Mouse (Mus musculus) pancreas, adult 10 weeks (tissue): ENCODE results near the gene Olfr482. TPM values are rescaled to one million over a fixed set of nuclear protein-coding genes. Genes with fewer than 3 reads are reported as not detected.

ENCODE experiments used
- polyA plus RNA-seq: library from polyadenylated mRNA; stranded (reverse); fragments of 350-450 nt; fragmentation: Illumina TruSeq; extraction: RNeasy Lipid Tissue Mini Kit (QIAGEN cat#74804); gene quantifications from one replicate; pipeline ENCODE4 v1.2.3, GENCODE M21; 2015; ENCODE audit warnings: low read depth, low replicate concordance; ENCODE audit not compliant: insufficient read depth

Olfr482 gene
- not detected for polyA plus RNA-seq

GRCm38 (mm10) chr7:108097486-108097885 is at the start of gene Olfr482:
Gene Olfr482 (minus strand): TSS chr7:108097586.

GRCm38 (mm10) chr7:108127349-108127748 is 30.0 kb upstream of the Olfr482 start, which contains the start of gene Olfr484:
Gene Olfr484 (minus strand): TSS chr7:108127449.

GRCm38 (mm10) chr7:108100549-108100948 is 3.2 kb upstream of the Olfr482 start, which contains the start of gene Olfr483:
Gene Olfr483 (plus strand): TSS chr7:108100849.

GRCm38 (mm10) chr7:108079555-108079954 is 17.8 kb downstream of the Olfr482 start, which contains the start of gene Olfr481:
Gene Olfr481 (plus strand): TSS chr7:108079855.

GRCm38 (mm10) chr7:108067246-108067645 is 30.1 kb downstream of the Olfr482 start, which contains the start of gene Olfr480:
Gene Olfr480 (minus strand): TSS chr7:108067346.

GRCm38 (mm10) chr7:108050393-108050792 is 47.0 kb downstream of the Olfr482 start, which contains the start of gene Olfr479:
Gene Olfr479 (plus strand): TSS chr7:108050693.

Other genes starting within 250 kb of the Olfr482 start
- gene Olfr472, start 199.7 kb downstream of the Olfr482 start, polyA plus RNA-seq = not detected
- gene Olfr473, start 167.1 kb downstream of the Olfr482 start, polyA plus RNA-seq = not detected
- gene Olfr474, start 142.9 kb downstream of the Olfr482 start, polyA plus RNA-seq = not detected
- not detected for gene Olfr476, start 132.8 kb downstream of the Olfr482 start, polyA plus RNA-seq
- gene Olfr477, start 110.9 kb downstream of the Olfr482 start, polyA plus RNA-seq = not detected
- not detected for gene Olfr478, start 63.6 kb downstream of the Olfr482 start, polyA plus RNA-seq
- not detected for gene Olfr479, start 46.9 kb downstream of the Olfr482 start, polyA plus RNA-seq
- gene Olfr480, start 30.2 kb downstream of the Olfr482 start, polyA plus RNA-seq = not detected
- gene Olfr481, start 17.7 kb downstream of the Olfr482 start, polyA plus RNA-seq = not detected
- gene Olfr483, start 3.3 kb upstream of the Olfr482 start, polyA plus RNA-seq = not detected
- gene Olfr484, start 29.9 kb upstream of the Olfr482 start, polyA plus RNA-seq = not detected
- gene Olfr485, start 62.3 kb upstream of the Olfr482 start, polyA plus RNA-seq = not detected
- gene Olfr486, start 75.2 kb upstream of the Olfr482 start, polyA plus RNA-seq = not detected
- gene Olfr487, start 117.0 kb upstream of the Olfr482 start, polyA plus RNA-seq = not detected
- gene Olfr488, start 160.8 kb upstream of the Olfr482 start, polyA plus RNA-seq = not detected
- gene Olfr490, start 191.3 kb upstream of the Olfr482 start, polyA plus RNA-seq = not detected
- gene Olfr491, start 215.9 kb upstream of the Olfr482 start, polyA plus RNA-seq = not detected
- gene Olfr492, start 226.1 kb upstream of the Olfr482 start, polyA plus RNA-seq = not detected
- not detected for gene Olfr493, start 249.4 kb upstream of the Olfr482 start, polyA plus RNA-seq